Mouse (Mus musculus) cortical plate, adult 2 months (tissue): Measurements from ENCODE around the gene Agap3.

Experiments used
- CTCF ChIP-seq: fragments of 200-500 bp; IDR thresholded peaks from 2 replicates; pipeline ENCODE4 v1.5.1; 2011; ENCODE audit warnings: mild to moderate bottlenecking, control low read depth, low read length; ENCODE audit not compliant: insufficient read depth; ENCODE audit errors: extremely low read depth
- POLR2A ChIP-seq: fragments of 200-500 bp; IDR thresholded peaks from 2 replicates; pipeline ENCODE4 v1.6.1; 2011; ENCODE audit warnings: mild to moderate bottlenecking, low read length, control low read depth; ENCODE audit not compliant: insufficient read depth; ENCODE audit errors: extremely low read depth

- TF ChIP-seq CTCF = no peak
- TF ChIP-seq POLR2A = no peak
Observed at GRCm38 (mm10) chr5:24497526-24497925, 45.5 kb downstream of the Agap3 start.
